Mouse (Mus musculus): Measurements from ENCODE around the gene Rasgef1a. TPM values are rescaled to one million over a fixed set of nuclear protein-coding genes. Genes with fewer than 3 reads are reported as not detected.

The Rasgef1a gene
- polyA plus RNA-seq, 1 experiment from 2014 or later: 0.71 TPM

DNA sequence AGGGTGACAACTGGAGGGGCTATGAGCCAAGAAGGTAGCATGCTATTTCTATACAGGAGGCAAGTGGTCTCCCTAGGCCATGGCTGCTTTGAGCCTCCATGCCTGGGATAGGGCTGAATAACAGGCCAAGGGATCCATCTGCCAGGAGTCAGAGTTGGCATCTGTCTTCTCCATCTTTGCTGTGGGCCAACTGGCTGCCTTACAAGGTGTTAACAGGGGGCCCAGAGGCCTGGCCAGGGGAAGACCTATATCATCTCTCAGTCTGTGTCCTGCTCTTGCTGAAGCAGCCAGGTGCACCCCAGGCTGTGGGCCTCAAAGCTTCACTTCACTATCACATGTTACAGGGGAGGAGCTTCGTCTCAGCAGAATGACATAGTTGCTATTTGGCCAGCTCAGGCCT is 60.9 kb downstream of the Rasgef1a start:
- no peak for ATAC-seq (replicated peaks; ENCODE audit: extremely low read depth, insufficient read depth, low FRiP score)
- no peak overlapping the region for H3K9ac ChIP-seq (ENCODE audit: low read length)
- H3K4me1 ChIP-seq (ENCODE audit: control insufficient read depth, insufficient read depth, low read length): peaks cover 11% of the 10 kb centered on the region
- 69% methylated on average over 1 of the region's 1 CpGs for WGBS
- no peaks in the 10 kb centered on the region for H3K9me3 ChIP-seq (replicated peaks; ENCODE audit: control insufficient read depth, low read length)
- H3K27ac ChIP-seq (ENCODE audit: low read length): no peak overlapping the region
- no peaks in the 10 kb centered on the region for H3K36me3 ChIP-seq (ENCODE audit: control insufficient read depth, insufficient read depth)
- no peak overlapping the region for H3K4me2 ChIP-seq (ENCODE audit: low read depth, low read length)
- H3K4me3 ChIP-seq (ENCODE audit: low read length): no peak overlapping the region
- H3K27me3 ChIP-seq (ENCODE audit: control insufficient read depth, insufficient read depth, low read length): no peaks in the 10 kb centered on the region

GRCm38 (mm10) chr6:118074151-118074550 is 62.9 kb downstream of the Rasgef1a start:
- no peak for ATAC-seq (replicated peaks; ENCODE audit: extremely low read depth, insufficient read depth, low FRiP score)
- WGBS: 24% methylated on average over 3 of the region's 3 CpGs
- H3K4me1 ChIP-seq (ENCODE audit: control insufficient read depth, insufficient read depth, low read length): peaks cover 11% of the 10 kb centered on the region
- no peaks in the 10 kb centered on the region for H3K27me3 ChIP-seq (ENCODE audit: control insufficient read depth, insufficient read depth, low read length)
- no peak overlapping the region for H3K4me3 ChIP-seq (ENCODE audit: low read length)
- H3K4me2 ChIP-seq (ENCODE audit: low read depth, low read length): no peak overlapping the region; the same call in 1 of the 2 replicates
- no peak overlapping the region for H3K27ac ChIP-seq (ENCODE audit: low read length)
- no peaks in the 10 kb centered on the region for H3K36me3 ChIP-seq (ENCODE audit: control insufficient read depth, insufficient read depth)
- no peaks in the 10 kb centered on the region for H3K9me3 ChIP-seq (replicated peaks; ENCODE audit: control insufficient read depth, low read length)
- peak overlapping the region; percentile 35; the same call in 1 of the 2 replicates for H3K9ac ChIP-seq (ENCODE audit: low read length)

GRCm38 (mm10) chr6:118076256-118076655 is 65.0 kb downstream of the Rasgef1a start:
- Histone ChIP-seq H3K4me3 (ENCODE audit: low read length) (no peak overlapping the region), H3K36me3 (ENCODE audit: control insufficient read depth, insufficient read depth) (no peaks in the 10 kb centered on the region), H3K27me3 (ENCODE audit: control insufficient read depth, insufficient read depth, low read length) (0 out of 2 replicates have a peak, but pooled peaks cover 5% of the 10 kb centered on the region), H3K27ac (ENCODE audit: low read length) (no peak overlapping the region), H3K4me2 (ENCODE audit: low read depth, low read length) (no peak overlapping the region), H3K9ac (ENCODE audit: low read length) (no peak overlapping the region), H3K9me3 (replicated peaks; ENCODE audit: control insufficient read depth, low read length) (no peaks in the 10 kb centered on the region), H3K4me1 (ENCODE audit: control insufficient read depth, insufficient read depth, low read length) (peaks cover 11% of the 10 kb centered on the region)
- 0 out of 2 replicates have a peak, but pooled peaks have one; percentile 17 for ATAC-seq (replicated peaks; ENCODE audit: extremely low read depth, insufficient read depth, low FRiP score)
- whole genome bisulfite sequencing: 63% methylated on average over 3 of the region's 3 CpGs

DNA sequence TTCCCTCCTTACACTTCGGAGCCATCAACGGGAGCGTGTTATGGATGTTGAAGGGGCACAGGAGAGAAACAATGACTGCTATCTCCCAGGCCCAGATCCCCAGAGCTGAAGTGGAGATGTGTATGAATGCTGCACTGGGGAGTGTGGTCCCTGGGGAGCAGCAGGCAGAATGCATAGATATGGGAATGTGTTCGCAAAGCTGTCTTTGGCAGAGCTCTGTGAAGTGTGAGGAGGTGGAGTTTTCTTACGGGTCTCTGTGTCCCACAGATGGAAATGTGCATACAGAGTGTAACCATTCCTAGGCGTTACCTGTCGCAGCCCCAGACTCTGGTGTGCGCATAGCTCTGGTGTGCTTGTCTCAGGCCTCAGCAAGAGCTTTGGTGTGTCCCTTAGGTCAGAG is 65.5 kb downstream of the Rasgef1a start:
- H3K27me3 ChIP-seq (ENCODE audit: control insufficient read depth, insufficient read depth, low read length): 0 out of 2 replicates have a peak, but pooled peaks cover 5% of the 10 kb centered on the region
- H3K4me2 ChIP-seq (ENCODE audit: low read depth, low read length): no peak overlapping the region
- 66% methylated on average over 8 of the region's 8 CpGs for whole genome bisulfite sequencing
- H3K27ac ChIP-seq (ENCODE audit: low read length): no peak overlapping the region
- no peaks in the 10 kb centered on the region for H3K9me3 ChIP-seq (replicated peaks; ENCODE audit: control insufficient read depth, low read length)
- H3K9ac ChIP-seq (ENCODE audit: low read length): no peak overlapping the region
- no peak overlapping the region for H3K4me3 ChIP-seq (ENCODE audit: low read length)
- peaks cover 11% of the 10 kb centered on the region for H3K4me1 ChIP-seq (ENCODE audit: control insufficient read depth, insufficient read depth, low read length)
- no peaks in the 10 kb centered on the region for H3K36me3 ChIP-seq (ENCODE audit: control insufficient read depth, insufficient read depth)
- no peak for ATAC-seq (replicated peaks; ENCODE audit: extremely low read depth, insufficient read depth, low FRiP score)

- Histone ChIP-seq H3K4me3 (ENCODE audit: low read length) (no peak overlapping the region), H3K4me2 (ENCODE audit: low read depth, low read length) (no peak overlapping the region), H3K36me3 (ENCODE audit: control insufficient read depth, insufficient read depth) (no peaks in the 10 kb centered on the region), H3K9me3 (replicated peaks; ENCODE audit: control insufficient read depth, low read length) (no peaks in the 10 kb centered on the region), H3K27ac (ENCODE audit: low read length) (no peak overlapping the region), H3K27me3 (ENCODE audit: control insufficient read depth, insufficient read depth, low read length) (0 out of 2 replicates have a peak, but pooled peaks cover 5% of the 10 kb centered on the region), H3K4me1 (ENCODE audit: control insufficient read depth, insufficient read depth, low read length) (peaks cover 11% of the 10 kb centered on the region), H3K9ac (ENCODE audit: low read length) (no peak overlapping the region)
- no peak for ATAC-seq (replicated peaks; ENCODE audit: extremely low read depth, insufficient read depth, low FRiP score)
- WGBS: 61% methylated on average over 7 of the region's 7 CpGs
Measured at GRCm38 (mm10) chr6:118077421-118077820, 66.2 kb downstream of the Rasgef1a start.

GRCm38 (mm10) chr6:118078751-118079150 is 67.5 kb downstream of the Rasgef1a start:
- no peak for ATAC-seq (replicated peaks; ENCODE audit: extremely low read depth, insufficient read depth, low FRiP score)

DNA sequence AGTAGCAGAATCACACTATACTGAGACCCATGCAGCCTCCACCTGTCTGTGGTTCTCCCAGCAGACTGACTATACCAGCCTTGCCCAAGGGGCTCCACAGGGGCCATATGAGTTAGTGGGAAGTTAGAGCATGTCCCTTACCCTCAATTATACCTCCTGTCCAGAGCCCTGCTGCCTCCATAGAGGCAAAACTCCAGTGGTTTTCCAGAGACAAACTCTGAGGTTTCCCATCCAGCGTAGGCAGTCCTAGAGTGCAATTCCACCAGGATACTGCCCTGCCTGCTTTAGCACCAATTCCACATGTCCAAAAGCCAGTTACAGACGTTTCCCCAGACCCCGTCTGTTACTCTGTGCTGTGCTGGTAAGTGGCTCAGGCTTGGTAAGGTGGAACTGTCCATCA is 68.1 kb downstream of the Rasgef1a start:
- no peak overlapping the region for H3K4me2 ChIP-seq (ENCODE audit: low read depth, low read length)
- no peak for ATAC-seq (replicated peaks; ENCODE audit: extremely low read depth, insufficient read depth, low FRiP score)
- H3K4me3 ChIP-seq (ENCODE audit: low read length): no peak overlapping the region
- WGBS: 68% methylated on average over 3 of the region's 3 CpGs
- no peak overlapping the region for H3K27ac ChIP-seq (ENCODE audit: low read length)
- peaks cover 3% of the 10 kb centered on the region for H3K4me1 ChIP-seq (ENCODE audit: control insufficient read depth, insufficient read depth, low read length)
- no peaks in the 10 kb centered on the region for H3K36me3 ChIP-seq (ENCODE audit: control insufficient read depth, insufficient read depth)
- 0 out of 2 replicates have a peak, but pooled peaks cover 5% of the 10 kb centered on the region for H3K27me3 ChIP-seq (ENCODE audit: control insufficient read depth, insufficient read depth, low read length)
- H3K9me3 ChIP-seq (replicated peaks; ENCODE audit: control insufficient read depth, low read length): no peaks in the 10 kb centered on the region
- H3K9ac ChIP-seq (ENCODE audit: low read length): no peak overlapping the region

More at GRCm38 (mm10) chr6:118078751-118079150, 67.5 kb downstream of the Rasgef1a start:
- H3K27ac ChIP-seq (ENCODE audit: low read length): no peak overlapping the region
- no peak overlapping the region for H3K9ac ChIP-seq (ENCODE audit: low read length)
- H3K36me3 ChIP-seq (ENCODE audit: control insufficient read depth, insufficient read depth): no peaks in the 10 kb centered on the region
- H3K9me3 ChIP-seq (replicated peaks; ENCODE audit: control insufficient read depth, low read length): no peaks in the 10 kb centered on the region
- no peak overlapping the region for H3K4me3 ChIP-seq (ENCODE audit: low read length)
- 76% methylated on average over 10 of the region's 10 CpGs for WGBS
- H3K27me3 ChIP-seq (ENCODE audit: control insufficient read depth, insufficient read depth, low read length): 0 out of 2 replicates have a peak, but pooled peaks cover 5% of the 10 kb centered on the region
- peaks cover 7% of the 10 kb centered on the region for H3K4me1 ChIP-seq (ENCODE audit: control insufficient read depth, insufficient read depth, low read length)
- H3K4me2 ChIP-seq (ENCODE audit: low read depth, low read length): no peak overlapping the region

GRCm38 (mm10) chr6:118079762-118080465 is 68.7 kb downstream of the Rasgef1a start:
- Histone ChIP-seq H3K27ac (ENCODE audit: low read length) (no peak overlapping the region), H3K4me3 (ENCODE audit: low read length) (no peak overlapping the region), H3K27me3 (ENCODE audit: control insufficient read depth, insufficient read depth, low read length) (0 out of 2 replicates have a peak, but pooled peaks cover 5% of the 10 kb centered on the region), H3K4me1 (ENCODE audit: control insufficient read depth, insufficient read depth, low read length) (no peaks in the 10 kb centered on the region; the same call in 1 of the 2 replicates), H3K9ac (ENCODE audit: low read length) (no peak overlapping the region), H3K4me2 (ENCODE audit: low read depth, low read length) (no peak overlapping the region), H3K36me3 (ENCODE audit: control insufficient read depth, insufficient read depth) (no peaks in the 10 kb centered on the region), H3K9me3 (replicated peaks; ENCODE audit: control insufficient read depth, low read length) (no peaks in the 10 kb centered on the region)
- no peak for ATAC-seq (replicated peaks; ENCODE audit: extremely low read depth, insufficient read depth, low FRiP score)
- 62% methylated on average over 10 of the region's 10 CpGs for WGBS

- WGBS: 84% methylated on average over 4 of the region's 4 CpGs
Measured at GRCm38 (mm10) chr6:118080711-118081110, 69.5 kb downstream of the Rasgef1a start.

More at GRCm38 (mm10) chr6:118080711-118081110, 69.5 kb downstream of the Rasgef1a start:
- Histone ChIP-seq H3K9ac (ENCODE audit: low read length) (no peak overlapping the region), H3K4me1 (ENCODE audit: control insufficient read depth, insufficient read depth, low read length) (no peaks in the 10 kb centered on the region; the same call in 1 of the 2 replicates), H3K4me2 (ENCODE audit: low read depth, low read length) (no peak overlapping the region), H3K27ac (ENCODE audit: low read length) (no peak overlapping the region), H3K9me3 (replicated peaks; ENCODE audit: control insufficient read depth, low read length) (no peaks in the 10 kb centered on the region), H3K4me3 (ENCODE audit: low read length) (no peak overlapping the region), H3K27me3 (ENCODE audit: control insufficient read depth, insufficient read depth, low read length) (0 out of 2 replicates have a peak, but pooled peaks cover 5% of the 10 kb centered on the region), H3K36me3 (ENCODE audit: control insufficient read depth, insufficient read depth) (no peaks in the 10 kb centered on the region)
- no peak for ATAC-seq (replicated peaks; ENCODE audit: extremely low read depth, insufficient read depth, low FRiP score)
